Mouse (Mus musculus) embryo, embryonic 9.5 days (tissue): ENCODE results near the gene Armc9.

Experiments
- DNase-seq: peaks from one replicate; pipeline ENCODE4 v3.0.0-alpha.2; 2017; ENCODE audit errors: extremely low spot score

Armc9 gene

GRCm38 (mm10) chr1:86225195-86225594, 70.6 kb downstream of the Armc9 start:
- DNase-seq = no peak

DNA sequence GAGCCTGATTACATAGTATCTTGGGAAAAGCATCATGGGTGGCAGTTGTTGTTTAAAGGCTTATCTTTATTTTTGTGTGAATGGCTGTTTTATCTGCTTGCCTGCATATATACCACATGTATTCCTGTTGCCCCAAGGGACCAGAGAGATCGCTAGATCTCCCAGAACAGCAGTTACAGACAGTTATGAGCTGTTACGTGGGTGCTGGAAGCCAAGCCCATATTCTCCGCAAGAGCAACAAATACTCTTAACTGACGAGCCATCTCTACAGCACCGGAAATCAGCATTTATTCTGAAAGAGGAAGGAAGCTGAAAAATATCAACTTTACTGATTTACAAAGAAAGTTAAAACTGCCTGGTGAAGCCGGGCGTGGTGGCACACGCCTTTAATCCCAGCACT, 74.1 kb downstream of the Armc9 start:
- no peak for DNase-seq

GRCm38 (mm10) chr1:86229184-86229829, 74.7 kb downstream of the Armc9 start:
- no peak for DNase-seq

GRCm38 (mm10) chr1:86232631-86233030, 78.1 kb downstream of the Armc9 start:
- DNase-seq = no peak

DNA sequence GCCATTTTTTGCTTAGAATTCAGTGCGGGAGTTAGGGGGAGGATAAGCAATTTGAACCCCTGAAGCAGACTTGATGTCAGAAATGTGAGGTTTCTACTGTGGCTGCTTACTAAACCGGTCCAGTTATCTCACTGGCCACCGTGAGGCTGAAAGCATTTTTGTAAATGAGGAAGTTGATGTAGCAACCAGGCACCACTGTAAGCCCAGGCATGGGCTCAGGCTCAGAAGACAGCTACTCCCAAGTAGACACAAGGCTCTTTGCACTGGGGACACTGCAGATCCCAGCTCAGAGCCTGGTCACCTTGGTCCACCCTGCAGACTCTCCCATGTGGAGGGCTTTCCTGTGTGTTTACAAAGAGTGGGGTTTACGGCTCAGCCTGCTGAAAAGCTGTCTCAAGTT, 79.2 kb downstream of the Armc9 start:
- no peak for DNase-seq

GRCm38 (mm10) chr1:86235118-86235517, 80.5 kb downstream of the Armc9 start:
- no peak for DNase-seq

DNA sequence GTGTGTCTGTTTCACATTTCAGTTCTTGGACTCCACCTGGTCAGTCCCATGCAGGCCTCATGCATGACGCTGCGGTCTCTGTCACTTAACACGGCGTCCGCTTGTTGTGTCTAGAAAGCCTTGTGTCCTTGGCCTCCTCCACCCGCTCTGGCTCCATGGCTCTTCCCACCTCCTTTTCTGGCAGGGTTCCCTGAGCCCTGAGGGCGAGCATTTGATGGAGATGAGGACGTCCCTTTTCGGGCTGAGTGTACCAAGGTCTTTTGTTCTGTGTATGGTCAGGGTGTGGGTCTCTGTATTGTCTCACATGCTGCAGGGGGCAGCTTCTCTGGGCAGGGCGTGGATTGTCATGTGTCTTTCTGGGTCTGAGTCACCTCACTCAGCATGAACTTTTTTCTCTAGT, 81.9 kb downstream of the Armc9 start:
- DNase-seq = no peak

DNA sequence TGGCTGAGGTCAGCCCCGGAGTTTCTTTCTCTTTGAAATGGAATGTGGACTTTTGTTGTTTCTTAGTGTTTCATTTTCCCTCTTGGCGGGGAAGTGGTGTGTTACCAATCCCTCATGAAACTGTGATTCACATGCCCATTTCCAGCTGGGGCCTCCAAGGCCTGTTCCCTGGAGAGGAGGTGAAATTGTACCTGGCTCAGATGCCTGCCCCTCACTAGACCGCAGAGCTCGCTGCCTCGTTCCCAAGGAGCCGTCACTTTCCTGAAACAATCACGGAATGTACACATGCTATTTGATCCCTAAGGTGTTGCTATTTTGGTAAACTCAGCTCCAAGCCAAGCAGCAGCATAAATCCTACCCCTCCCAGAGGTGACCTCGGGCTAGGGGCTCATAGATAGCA, 84.4 kb downstream of the Armc9 start:
- DNase-seq = no peak

- no peak for DNase-seq
These were observed 85.3 kb downstream of the Armc9 start for GRCm38 (mm10) chr1:86239871-86240270.

DNA sequence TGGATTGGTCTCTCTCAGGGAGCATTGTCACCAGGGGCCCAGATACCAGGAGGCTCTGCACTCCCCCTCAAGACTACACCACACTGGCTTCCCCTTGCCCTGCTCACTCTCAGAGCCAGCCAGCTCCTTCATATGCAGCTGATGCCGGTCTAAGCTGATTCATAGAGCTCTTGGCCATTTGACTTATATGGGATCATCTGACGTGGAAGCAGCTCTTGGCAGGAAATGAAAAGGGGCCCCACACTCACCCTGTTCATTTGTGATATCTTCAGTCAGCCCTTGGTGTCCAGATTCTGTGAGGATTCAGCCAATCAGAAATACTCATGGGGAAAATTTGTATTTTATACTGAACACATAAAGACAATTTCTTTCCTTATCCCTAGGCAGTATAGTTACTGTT, 86.4 kb downstream of the Armc9 start:
- no peak for DNase-seq

GRCm38 (mm10) chr1:86243490-86243889, 88.9 kb downstream of the Armc9 start:
- DNase-seq = no peak

DNA sequence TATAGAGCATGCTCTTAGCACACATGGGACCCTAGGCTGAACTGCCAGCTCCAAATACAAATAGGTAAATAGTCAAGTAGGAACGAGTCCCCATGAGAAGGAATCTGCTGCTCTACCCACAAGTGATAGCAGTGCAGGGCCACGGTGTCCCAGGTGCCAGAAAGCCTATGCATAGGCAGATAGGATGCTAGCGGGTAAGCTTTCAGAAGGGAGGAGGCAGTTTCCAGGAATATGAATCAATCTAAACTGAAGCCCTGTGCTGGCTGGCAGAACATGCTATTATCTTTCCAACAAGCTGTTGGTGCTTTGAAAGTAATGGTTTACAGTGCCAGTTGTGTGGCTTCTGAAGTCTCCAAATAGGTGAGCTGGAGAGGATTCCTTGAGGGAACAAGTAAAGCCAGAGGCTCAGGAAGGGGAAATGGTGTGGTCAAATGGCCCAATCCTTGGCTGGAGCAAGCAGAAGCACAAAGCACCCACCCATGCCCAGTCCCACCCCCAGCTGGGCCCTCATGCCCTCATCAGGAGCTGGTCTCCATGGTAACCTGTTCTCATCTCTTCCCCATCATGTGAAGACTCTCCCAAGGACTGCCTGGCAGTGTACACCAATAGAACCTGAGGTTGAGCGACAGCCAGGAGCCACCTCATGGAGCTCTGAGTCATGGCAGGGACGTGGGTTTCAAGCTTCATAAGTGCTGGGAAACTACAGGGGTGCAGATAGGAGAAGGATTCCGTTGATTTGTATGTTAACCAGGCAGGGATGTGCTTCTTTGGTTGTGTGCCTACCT, 90.9 kb downstream of the Armc9 start:
- DNase-seq = no peak

GRCm38 (mm10) chr1:86253410-86253809, 98.8 kb downstream of the Armc9 start:
- no peak for DNase-seq

GRCm38 (mm10) chr1:86256311-86256710, 101.7 kb downstream of the Armc9 start:
- no peak for DNase-seq

DNA sequence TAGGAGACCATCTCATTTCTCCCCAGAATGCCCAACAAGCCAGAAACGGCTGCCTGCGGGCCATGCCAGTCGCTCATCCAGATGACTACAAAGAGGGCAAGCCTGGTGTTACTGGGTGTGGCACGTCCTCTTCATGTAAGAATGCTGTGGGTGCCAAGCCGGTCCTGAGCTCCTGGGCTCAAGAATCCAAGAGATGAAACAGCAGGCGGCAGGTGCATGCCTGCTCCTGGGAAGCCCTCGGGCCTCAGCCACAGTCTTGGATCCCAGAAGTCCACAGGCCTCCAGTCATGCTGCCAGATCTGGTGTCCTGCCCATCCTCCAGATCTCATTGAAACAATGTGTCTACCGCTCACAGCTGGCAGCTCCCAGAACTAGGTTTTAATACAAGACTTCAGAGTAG, 102.6 kb downstream of the Armc9 start:
- DNase-seq = no peak

DNA sequence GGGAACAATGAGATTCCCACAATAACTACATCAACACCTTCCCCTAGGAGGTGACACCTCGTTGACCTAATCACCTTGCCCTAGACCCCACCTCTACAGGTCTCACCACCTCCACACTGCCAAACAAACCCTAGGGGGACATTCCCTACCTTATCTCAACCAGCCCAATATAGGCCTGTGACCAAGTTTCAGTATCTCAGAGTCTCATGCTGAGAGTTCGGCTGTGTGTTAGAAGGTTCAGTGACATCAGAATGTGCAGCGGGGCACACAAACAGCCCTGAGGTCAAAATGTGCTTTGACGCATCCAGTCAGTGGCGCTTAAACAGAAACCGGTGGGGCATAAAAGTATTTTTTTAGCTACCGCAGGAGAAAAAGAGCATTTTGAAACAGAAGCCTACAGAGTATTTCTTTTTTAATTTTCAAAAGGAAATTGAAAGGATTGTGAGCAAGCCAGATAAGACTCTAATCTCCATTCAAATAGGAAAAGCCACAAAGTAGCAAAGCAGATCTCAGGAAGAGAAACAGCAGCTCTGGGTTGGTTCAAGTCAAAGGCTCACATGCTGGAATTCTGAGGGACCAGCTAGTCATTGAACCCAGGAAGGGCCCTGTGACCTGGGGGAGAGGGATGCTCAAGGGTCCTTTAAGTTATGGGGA, 103.7 kb downstream of the Armc9 start:
- no peak for DNase-seq

GRCm38 (mm10) chr1:86263564-86264339, 109.2 kb downstream of the Armc9 start:
- DNase-seq = no peak

- no peak for DNase-seq
These were observed 110.5 kb downstream of the Armc9 start for GRCm38 (mm10) chr1:86265060-86265459.

GRCm38 (mm10) chr1:86268492-86269189, 114.1 kb downstream of the Armc9 start:
- DNase-seq = no peak

GRCm38 (mm10) chr1:86269190-86269508, 114.6 kb downstream of the Armc9 start:
- no peak for DNase-seq

DNA sequence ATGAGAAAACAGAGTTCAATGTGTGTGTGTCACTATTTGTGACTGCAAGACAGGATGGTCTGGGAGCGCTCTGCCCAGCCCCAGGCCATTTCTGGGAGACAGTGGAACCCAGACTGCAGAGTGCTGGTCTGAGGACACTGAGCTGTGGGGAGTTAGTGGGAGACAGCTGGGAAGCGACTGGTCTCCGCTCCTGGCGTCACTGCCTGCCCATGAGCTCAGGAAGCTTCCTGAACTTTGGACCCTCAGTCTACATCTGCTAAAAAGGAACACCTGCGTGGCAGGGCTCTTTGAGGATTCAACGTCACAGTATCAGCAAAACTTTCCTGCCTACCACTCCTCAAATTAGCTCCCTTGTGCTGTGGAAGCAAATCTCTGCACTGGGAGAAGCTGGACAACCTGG, 117.1 kb downstream of the Armc9 start:
- DNase-seq = no peak

DNA sequence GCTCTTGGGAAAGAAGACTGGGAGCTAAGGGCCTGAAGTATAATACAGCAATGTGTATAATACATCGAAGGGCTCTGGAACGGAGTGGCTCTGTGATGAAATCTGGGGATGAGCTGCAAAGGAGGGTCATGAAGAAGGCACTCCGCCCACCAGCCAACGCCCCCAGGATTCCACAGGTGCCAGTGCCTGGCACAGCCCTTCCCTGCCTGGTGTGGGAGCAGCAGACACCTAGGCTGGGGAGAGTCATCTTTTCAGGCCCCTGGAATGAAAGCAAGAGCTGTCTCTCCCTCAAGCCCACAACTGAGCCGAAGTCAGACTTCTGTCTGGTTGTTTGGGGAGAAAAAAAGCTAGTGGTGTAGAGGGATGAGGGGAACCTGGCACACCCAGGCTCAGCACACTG, 122.5 kb downstream of the Armc9 start:
- no peak for DNase-seq
